Mouse (Mus musculus) liver, embryonic 11.5 days (tissue): ENCODE data around the gene Bcr. TPM values are rescaled to one million over a fixed set of nuclear protein-coding genes. Genes with fewer than 3 reads are reported as not detected.
A peak's percentile ranks its signal among the peaks of the same experiment; 100 is the strongest.

ENCODE experiments used
- ATAC-seq: fragments of 200-750 bp; cut with Nextera tagmentation; replicated peaks from 2 replicates; pipeline ENCODE4 v1.8.0; 2017; ENCODE audit warnings: moderate number of reproducible peaks, mild to moderate bottlenecking, moderate TSS enrichment, moderate library complexity; ENCODE audit not compliant: low FRiP score
- DNase-seq: peaks from one replicate; pipeline ENCODE4 v3.0.0-alpha.2; 2017; ENCODE audit warnings: low spot score
- H3K27ac ChIP-seq: fragments of 300-500 bp; sonication (generic); 2 replicates; pipeline ENCODE4 v1.5.1; 2014; ENCODE audit warnings: mild to moderate bottlenecking, low read depth, low read length, control low read depth
- H3K27me3 ChIP-seq: fragments of 300-500 bp; sonication (generic); replicated peaks from 2 replicates; pipeline ENCODE4 v1.6.1; 2014; ENCODE audit warnings: low read length, mixed read lengths; ENCODE audit not compliant: control insufficient read depth, insufficient read depth
- H3K36me3 ChIP-seq: fragments of 300-500 bp; sonication (generic); 2 replicates; pipeline ENCODE4 v1.6.1; 2014; ENCODE audit warnings: mild to moderate bottlenecking, low read length, moderate library complexity, mixed read lengths; ENCODE audit not compliant: control insufficient read depth, insufficient read depth
- H3K4me1 ChIP-seq: fragments of 300-500 bp; sonication (generic); replicated peaks from 2 replicates; pipeline ENCODE4 v1.6.1; 2014; ENCODE audit warnings: low read length, mixed read lengths; ENCODE audit not compliant: control insufficient read depth, insufficient read depth
- H3K4me2 ChIP-seq: fragments of 300-500 bp; sonication (generic); 2 replicates; pipeline ENCODE4 v1.6.1; 2014; ENCODE audit warnings: mild to moderate bottlenecking, control low read depth, moderate library complexity
- H3K4me3 ChIP-seq: fragments of 300-500 bp; sonication (generic); 2 replicates; pipeline ENCODE4 v1.5.1; 2014; ENCODE audit warnings: low read depth, low read length, control low read depth
- H3K9ac ChIP-seq: fragments of 300-500 bp; sonication (generic); 2 replicates; pipeline ENCODE4 v1.6.1; 2014; ENCODE audit warnings: low read depth, low read length, control low read depth
- H3K9me3 ChIP-seq: fragments of 300-500 bp; sonication (generic); 2 replicates; pipeline ENCODE4 v1.6.1; 2016; ENCODE audit warnings: low read length, inconsistent platforms, mixed read lengths; ENCODE audit not compliant: control insufficient read depth
- WGBS: fragments of 180-500 bp; shearing (Covaris S2); extraction: QIAGEN DNeasy Blood & Tissue Kit; methylation state at CpG from one replicate; pipeline ENCODE4 v1.1.7; 2014; 5-methylcytosine and 5-hydroxymethylcytosine counted together
- polyA plus RNA-seq: library from polyadenylated mRNA; unstranded; fragments of >200 nt; fragmentation: Nextera tagmentation; extraction: Ambion mirVana; gene quantifications from 2 replicates; pipeline ENCODE4 v1.2.1, GENCODE M21; 2014

The Bcr gene
- polyA plus RNA-seq, 1 experiment from 2014 or later, result 6.8 TPM

- H3K36me3 ChIP-seq, result peaks cover 14% of the 10 kb centered on the region; the same call in 1 of the 2 replicates
Measured at GRCm38 (mm10) chr10:75157713-75158112, 97.3 kb downstream of the Bcr start.

GRCm38 (mm10) chr10:75158356-75158755 is 98.0 kb downstream of the Bcr start:
- DNase-seq (no peak), ATAC-seq (no peak)
- 0 out of 2 replicates have a peak, but pooled peaks cover 3% of the 10 kb centered on the region for H3K4me1 ChIP-seq
- 0 out of 2 replicates have a peak, but pooled peaks cover under 1% of the 10 kb centered on the region for H3K9me3 ChIP-seq
- WGBS, result 69% methylated on average over 1 of the region's 1 CpGs
- no peaks in the 10 kb centered on the region for H3K27me3 ChIP-seq
- no peak overlapping the region for H3K4me2 ChIP-seq
- H3K9ac ChIP-seq, result no peak overlapping the region
- H3K36me3 ChIP-seq, result peaks cover 15% of the 10 kb centered on the region; the same call in 1 of the 2 replicates
- no peak overlapping the region for H3K4me3 ChIP-seq
- H3K27ac ChIP-seq, result no peak overlapping the region

More at GRCm38 (mm10) chr10:75157713-75158112, 97.3 kb downstream of the Bcr start:
- Histone ChIP-seq H3K4me2 (no peak overlapping the region), H3K9ac (no peak overlapping the region), H3K9me3 (no peaks in the 10 kb centered on the region), H3K4me3 (no peak overlapping the region), H3K27me3 (no peaks in the 10 kb centered on the region), H3K27ac (no peak overlapping the region), H3K4me1 (0 out of 2 replicates have a peak, but pooled peaks cover 3% of the 10 kb centered on the region)
- ATAC-seq, result no peak
- 78% methylated on average over 8 of the region's 8 CpGs for WGBS
- no peak for DNase-seq

- ATAC-seq (no peak), DNase-seq (no peak)
- 0 out of 2 replicates have a peak, but pooled peaks cover 3% of the 10 kb centered on the region for H3K4me1 ChIP-seq
- no peak overlapping the region for H3K9ac ChIP-seq
- no peak overlapping the region for H3K4me2 ChIP-seq
- H3K27ac ChIP-seq, result no peak overlapping the region
- 91% methylated on average over 10 of the region's 10 CpGs for WGBS
- peaks cover 15% of the 10 kb centered on the region; the same call in 1 of the 2 replicates for H3K36me3 ChIP-seq
- no peak overlapping the region for H3K4me3 ChIP-seq
- 0 out of 2 replicates have a peak, but pooled peaks cover 2% of the 10 kb centered on the region for H3K9me3 ChIP-seq
- no peaks in the 10 kb centered on the region for H3K27me3 ChIP-seq
Measured at GRCm38 (mm10) chr10:75160171-75160900, 99.9 kb downstream of the Bcr start.

- Histone ChIP-seq H3K9ac (no peak overlapping the region), H3K27me3 (no peaks in the 10 kb centered on the region), H3K4me1 (no peaks in the 10 kb centered on the region), H3K4me2 (no peak overlapping the region), H3K9me3 (0 out of 2 replicates have a peak, but pooled peaks cover 2% of the 10 kb centered on the region), H3K4me3 (no peak overlapping the region), H3K27ac (no peak overlapping the region), H3K36me3 (peaks cover 20% of the 10 kb centered on the region; the same call in 1 of the 2 replicates)
- ATAC-seq, result no peak
- 74% methylated on average over 10 of the region's 10 CpGs for WGBS
- DNase-seq, result no peak
Measured at GRCm38 (mm10) chr10:75165825-75166481, 105.6 kb downstream of the Bcr start.

- no peak overlapping the region for H3K27ac ChIP-seq
- H3K4me1 ChIP-seq, result no peaks in the 10 kb centered on the region
- no peak for ATAC-seq
- H3K4me2 ChIP-seq, result no peak overlapping the region
- no peaks in the 10 kb centered on the region for H3K27me3 ChIP-seq
- H3K36me3 ChIP-seq, result peaks cover 18% of the 10 kb centered on the region; the same call in 1 of the 2 replicates
- WGBS, result 86% methylated on average over 4 of the region's 4 CpGs
- 0 out of 2 replicates have a peak, but pooled peaks cover 2% of the 10 kb centered on the region for H3K9me3 ChIP-seq
- H3K9ac ChIP-seq, result no peak overlapping the region
- no peak for DNase-seq
- H3K4me3 ChIP-seq, result no peak overlapping the region
Measured at GRCm38 (mm10) chr10:75166601-75167000, 106.2 kb downstream of the Bcr start.

- H3K4me2 ChIP-seq, result no peak overlapping the region
- H3K27me3 ChIP-seq, result no peaks in the 10 kb centered on the region
- no peak overlapping the region for H3K9ac ChIP-seq
- peaks cover 7% of the 10 kb centered on the region; the same call in 1 of the 2 replicates for H3K36me3 ChIP-seq
- H3K4me1 ChIP-seq, result peaks cover 7% of the 10 kb centered on the region; the same call in 1 of the 2 replicates
- no peaks in the 10 kb centered on the region for H3K9me3 ChIP-seq
- no peak overlapping the region for H3K4me3 ChIP-seq
- H3K27ac ChIP-seq, result no peak overlapping the region
- DNase-seq (no peak), ATAC-seq (peak; percentile 63)
- 54% methylated on average over 12 of the region's 12 CpGs for WGBS
Measured at GRCm38 (mm10) chr10:75170207-75170850, 109.9 kb downstream of the Bcr start.

GRCm38 (mm10) chr10:75173056-75173455 is 112.7 kb downstream of the Bcr start:
- DNase-seq (no peak), ATAC-seq (no peak)
- Histone ChIP-seq H3K4me3 (no peak overlapping the region), H3K9ac (no peak overlapping the region), H3K36me3 (peaks cover 12% of the 10 kb centered on the region; the same call in 1 of the 2 replicates), H3K4me2 (no peak overlapping the region), H3K27me3 (no peaks in the 10 kb centered on the region), H3K27ac (no peak overlapping the region), H3K9me3 (no peaks in the 10 kb centered on the region; the same call in 1 of the 2 replicates), H3K4me1 (peaks cover 7% of the 10 kb centered on the region; the same call in 1 of the 2 replicates)
- WGBS, result 74% methylated on average over 8 of the region's 8 CpGs

- Histone ChIP-seq H3K27me3 (no peaks in the 10 kb centered on the region), H3K36me3 (peaks cover 19% of the 10 kb centered on the region; the same call in 1 of the 2 replicates), H3K9me3 (no peaks in the 10 kb centered on the region; the same call in 1 of the 2 replicates), H3K4me3 (no peak overlapping the region), H3K4me1 (peaks cover 7% of the 10 kb centered on the region; the same call in 1 of the 2 replicates), H3K27ac (no peak overlapping the region), H3K9ac (no peak overlapping the region; the same call in 1 of the 2 replicates), H3K4me2 (no peak overlapping the region)
- no peak for DNase-seq
- no peak for ATAC-seq
- 75% methylated on average over 12 of the region's 12 CpGs for WGBS
Measured at GRCm38 (mm10) chr10:75173712-75174111, 113.3 kb downstream of the Bcr start.
